ENCODE assay signal across 8 mouse cellular contexts in genomic region chr13:109685296-109686115, GRCm38 (mm10).
DNase-seq lines count a peak whose midpoint lies in the region; ATAC-seq and TF ChIP-seq lines count a peak whose summit lies in the region.

No protein-coding gene starts in this region.

- peak overlapping the region; percentile 34 for H3K9ac ChIP-seq in hindbrain, embryonic 15.5 days

- no peaks in the 10 kb centered on the region for H3K27me3 ChIP-seq in hindbrain, embryonic 15.5 days

- intact Hi-C loops in gastrocnemius, adult 2 months (cut with DNase I) = loop anchor here (5.0 kb wide), 1 partner anchor 53 kb away; no protein-coding TSS in a partner anchor
- intact Hi-C loops in left cerebral cortex, postnatal 4 days (cut with DNase I) = no loop called here

- no peaks in the 10 kb centered on the region for H3K9me3 ChIP-seq in hindbrain, embryonic 15.5 days

- H3K4me1 ChIP-seq in hindbrain, embryonic 15.5 days (replicated peaks) = peaks cover 17% of the 10 kb centered on the region; the same call in 1 of the 2 replicates

- ATAC-seq in common myeloid progenitor, adult 5-6 weeks (replicated peaks; ENCODE audit: low read depth, poor library complexity, severe bottlenecking) = peak; percentile 71
- peak; percentile 73 for ATAC-seq in hindbrain, embryonic 15.5 days (ENCODE audit: low FRiP score, low read depth)

- peak overlapping the region; percentile 87 for H3K4me3 ChIP-seq in gastrocnemius, adult 2 months
- peak overlapping the region; percentile 37 for H3K4me3 ChIP-seq in hindbrain, embryonic 15.5 days

- no peaks in the 10 kb centered on the region for H3K36me3 ChIP-seq in hindbrain, embryonic 15.5 days

- peak; percentile 33 for DNase-seq in layer of hippocampus, adult 11-12 months (ENCODE audit: low spot score)
- no peak for DNase-seq in layer of hippocampus, adult 9-11 months
- peak; percentile 65 for DNase-seq in gastrocnemius, adult 2 months
- peak; percentile 32 for DNase-seq in left cerebral cortex, postnatal 4 days
- peak; percentile 51 for DNase-seq in mesoderm, embryonic 11.5 days (ENCODE audit: low read depth, low spot score)
- DNase-seq in skeletal muscle tissue, adult 2 months (ENCODE audit: low read depth, low spot score) = peak; percentile 34

- peak overlapping the region; percentile 63 for H3K4me2 ChIP-seq in hindbrain, embryonic 15.5 days

- TF ChIP-seq CTCF in gastrocnemius, adult 2 months (IDR thresholded peaks at IDR 0.05) = peak; percentile 29

- H3K27ac ChIP-seq in gastrocnemius, adult 2 months = peak overlapping the region; percentile 86
- peak overlapping the region; percentile 35 for H3K27ac ChIP-seq in hindbrain, embryonic 15.5 days (replicated peaks)

- WGBS in hindbrain, embryonic 15.5 days = 1% methylated on average over 29 of the region's 29 CpGs
